Mouse (Mus musculus): ENCODE results near the gene Slc25a38.

Gene Slc25a38

DNA sequence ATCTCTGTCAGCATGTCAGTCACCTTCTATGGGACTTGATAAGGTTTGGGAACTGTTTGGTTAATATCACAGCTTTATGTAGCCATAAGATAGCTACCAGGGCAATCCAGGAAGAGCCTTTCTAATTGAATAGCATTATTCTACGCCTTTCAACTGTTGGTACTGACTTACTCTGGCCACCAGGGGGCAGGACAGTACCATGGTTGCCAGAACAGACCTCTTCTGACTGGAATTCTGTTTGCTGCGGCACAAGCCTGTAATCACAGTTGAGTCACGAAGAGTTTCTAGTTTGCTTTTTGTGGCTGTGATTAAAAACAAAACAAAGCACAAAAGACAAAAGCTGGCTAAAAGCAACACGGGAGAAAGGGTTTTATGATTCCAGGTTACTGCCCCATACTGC is 30.5 kb downstream of the Slc25a38 start:
- DNase-seq (ENCODE audit: low spot score): peak; percentile 67

- no peak for DNase-seq (ENCODE audit: low spot score)
Observed at GRCm38 (mm10) chr9:120144474-120144873, 34.3 kb downstream of the Slc25a38 start.

DNA sequence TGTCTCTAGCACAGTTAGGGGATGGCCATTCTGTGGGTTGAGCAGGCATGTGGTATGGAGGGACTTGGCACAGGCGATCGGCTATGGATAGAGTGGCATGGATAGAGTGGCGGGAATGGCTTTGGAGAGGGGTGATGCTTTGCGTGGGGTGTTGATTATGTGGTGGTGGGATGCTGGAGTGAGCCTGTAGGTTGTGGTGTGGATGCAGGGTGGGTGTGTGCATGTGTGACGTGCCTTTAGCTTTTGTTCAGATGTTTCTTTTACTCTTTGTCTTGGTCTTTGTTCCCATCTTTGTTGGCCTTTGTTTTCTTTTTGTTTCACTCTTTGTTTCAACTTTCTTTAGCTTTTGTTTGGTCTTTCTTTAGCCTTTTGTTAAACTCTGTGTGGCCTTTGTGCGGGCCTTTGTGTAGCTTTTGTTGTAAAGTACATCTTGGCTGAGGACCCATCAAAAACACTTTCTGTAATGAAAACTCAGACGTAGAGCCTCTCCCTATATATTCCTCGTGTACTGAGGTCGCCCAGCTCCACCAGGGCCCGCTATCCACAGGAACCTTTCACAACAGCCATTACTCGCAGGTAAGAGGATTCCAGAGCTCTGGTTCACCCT is 39.2 kb downstream of the Slc25a38 start, which contains the start of gene Mobp:
TSS of gene Mobp (plus strand) at position 486 of the 607 bp plus-strand sequence.
- DNase-seq (ENCODE audit: low spot score): no peak

DNA sequence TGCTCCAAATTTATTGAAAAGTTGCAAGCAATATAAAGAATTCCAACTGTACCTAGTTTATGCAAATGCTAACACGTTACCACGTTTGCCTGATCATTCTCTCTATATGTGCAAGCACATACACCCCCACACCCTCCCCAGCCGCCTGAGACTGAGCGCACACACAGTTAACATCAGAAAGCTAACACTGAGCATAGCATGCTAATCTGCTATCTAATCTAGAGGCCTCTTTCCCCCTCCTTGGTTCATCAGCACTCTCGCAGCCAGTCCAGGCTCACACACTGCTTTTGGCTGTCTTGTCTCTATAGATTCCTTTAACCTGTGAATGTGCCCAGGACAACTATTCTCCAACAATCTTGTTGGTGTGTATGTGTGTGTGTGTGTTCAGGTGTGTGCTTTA is 41.0 kb downstream of the Slc25a38 start:
- DNase-seq (ENCODE audit: low spot score): no peak

DNA sequence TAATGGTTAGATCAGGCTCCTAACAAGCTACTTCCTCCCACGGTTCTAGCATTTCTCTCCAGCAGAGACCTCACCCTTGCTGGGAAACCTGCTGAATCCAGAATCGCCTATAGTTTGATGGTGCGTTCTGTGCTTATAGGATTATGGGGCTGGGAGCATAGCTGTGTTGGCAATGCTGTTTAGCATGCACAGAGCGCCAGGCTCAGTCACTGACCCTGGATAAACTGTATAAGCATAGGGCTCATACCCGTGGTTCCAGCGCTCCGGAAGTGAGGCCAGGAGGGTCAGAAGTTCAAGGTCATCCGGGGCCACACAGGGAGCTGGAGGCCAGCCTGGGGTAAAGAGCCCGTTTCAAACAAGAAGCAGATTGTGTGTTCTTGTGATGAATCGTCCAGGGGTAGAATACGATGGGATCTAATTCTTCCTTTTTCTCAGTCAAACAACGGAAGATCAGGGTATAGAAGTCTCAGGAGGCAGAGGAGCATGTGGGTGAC is 41.8 kb downstream of the Slc25a38 start:
- DNase-seq (ENCODE audit: low spot score): no peak

DNA sequence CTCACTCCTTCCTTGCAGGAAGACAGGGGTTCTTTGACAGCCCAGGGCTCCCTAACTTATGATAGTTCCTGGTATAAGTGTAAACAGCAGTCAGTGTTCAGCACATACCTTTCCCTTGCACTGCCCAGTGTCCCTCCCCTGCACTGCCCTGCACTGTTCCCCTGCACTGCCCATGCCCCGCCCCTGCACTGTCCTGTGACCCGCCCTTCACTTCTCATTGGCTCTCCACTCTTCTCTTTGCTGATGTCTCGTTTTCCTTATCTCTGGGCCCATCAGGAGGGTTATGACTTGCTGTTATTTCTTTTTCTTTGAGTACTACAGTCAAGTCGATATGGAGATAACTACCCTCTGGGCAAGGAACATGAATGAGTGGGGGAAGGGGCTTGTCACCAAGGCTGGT is 47.9 kb downstream of the Slc25a38 start:
- no peak for DNase-seq (ENCODE audit: low spot score)

DNA sequence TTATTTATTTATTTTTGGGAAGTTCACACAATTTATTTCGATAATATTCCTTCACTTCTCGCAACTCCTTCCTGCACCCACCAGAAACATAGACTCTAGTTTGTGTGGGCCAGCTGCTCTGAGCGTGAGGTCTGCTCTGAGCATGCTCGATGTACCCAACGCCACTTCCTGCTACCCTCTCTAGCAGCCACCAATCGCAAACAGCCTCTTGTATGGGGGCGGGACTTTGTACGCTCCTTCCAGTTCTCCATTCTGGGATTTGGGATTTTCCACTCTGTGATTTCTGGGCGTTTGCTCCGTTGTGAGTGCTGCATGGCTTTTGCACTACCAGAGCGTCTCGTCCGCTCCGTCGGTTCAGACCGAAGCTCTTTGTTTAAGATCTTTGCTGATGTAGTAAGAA is 53.7 kb downstream of the Slc25a38 start:
- no peak for DNase-seq (ENCODE audit: low spot score)

- DNase-seq (ENCODE audit: low spot score): no peak
Observed at GRCm38 (mm10) chr9:120167826-120168225, 57.7 kb downstream of the Slc25a38 start.

- peak; percentile 54 for DNase-seq (ENCODE audit: low spot score)
Observed at GRCm38 (mm10) chr9:120171295-120171694, 61.1 kb downstream of the Slc25a38 start.
